ENCODE assay signal across 8 mouse cellular contexts in the genomic region with DNA sequence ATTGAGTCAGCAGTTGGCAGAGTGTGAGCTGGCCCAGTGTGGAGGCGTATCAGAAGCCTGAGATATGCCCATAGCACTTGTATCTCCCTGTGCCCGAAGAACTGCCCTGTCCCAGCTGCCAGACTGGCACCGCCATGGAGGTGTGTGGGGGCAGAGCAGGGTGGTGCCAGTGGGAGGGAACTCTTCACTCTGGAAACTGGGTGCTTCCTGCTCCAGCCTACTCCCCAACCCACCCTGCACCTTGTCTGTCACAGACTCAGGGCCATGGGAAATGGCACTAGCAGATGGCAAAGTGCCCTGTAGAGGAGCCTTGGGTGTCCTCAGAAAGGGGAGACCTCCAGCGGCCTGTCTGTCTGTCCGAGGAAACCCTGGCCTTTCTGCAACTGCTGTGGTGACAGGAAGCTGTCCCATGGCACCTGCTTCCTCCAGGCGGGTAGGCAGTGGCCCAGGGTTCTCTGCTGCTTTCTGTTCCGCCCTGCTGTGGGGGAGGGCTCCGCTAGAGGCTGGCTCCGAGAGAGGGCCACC. TPM values are rescaled to one million over a fixed set of nuclear protein-coding genes. Genes with fewer than 3 reads are reported as not detected.
DNase-seq lines count a peak whose midpoint lies in the region; TF ChIP-seq lines count a peak whose summit lies in the region.

No protein-coding gene starts in this region.

- WGBS in thymus, adult 2 months = 8% methylated on average over 9 of the region's 9 CpGs

- H3K27ac ChIP-seq in thymus, adult 2 months (ENCODE audit: control insufficient read depth, insufficient read depth, low read length) = peak overlapping the region; percentile 96

- H3K4me3 ChIP-seq in thymus, adult 2 months (ENCODE audit: control insufficient read depth, insufficient read depth, low read length) = peak overlapping the region; percentile 67

- H3K4me1 ChIP-seq in thymus, adult 2 months (replicated peaks; ENCODE audit: control insufficient read depth, insufficient read depth, low read length) = peaks cover 47% of the 10 kb centered on the region

- DNase-seq in gastrocnemius, adult 18-20 months (ENCODE audit: low spot score) = peak; percentile 80
- DNase-seq in gastrocnemius, postnatal 10 days = no peak
- DNase-seq in brain, adult 2 months (ENCODE audit: low read depth, low spot score) = peak; percentile 50
- peak; percentile 55 for DNase-seq in heart, postnatal 4 days
- peak; percentile 74 for DNase-seq in lung, postnatal 36 days
- DNase-seq in thymus, adult 2 months = peak; percentile 84
- no peak for DNase-seq in ovary, postnatal 36 days (ENCODE audit: low spot score)
- no peak for DNase-seq in right cerebral cortex, postnatal 14 days

- peak; percentile 54; the same call in 1 of the 2 replicates for TF ChIP-seq CTCF in thymus, adult 2 months (IDR thresholded peaks at IDR 0.05; ENCODE audit: borderline replicate concordance, control insufficient read depth, extremely low read depth, insufficient read depth, low read length, poor library complexity)

- no peaks in the 10 kb centered on the region for H3K36me3 ChIP-seq in thymus, adult 2 months (ENCODE audit: control insufficient read depth, insufficient read depth, low read length)

- TF ChIP-seq POLR2A in thymus, adult 2 months (IDR thresholded peaks at IDR 0.05; ENCODE audit: control insufficient read depth, extremely low read depth, insufficient read depth, low read length, poor library complexity) = peak; percentile 65; the same call in 1 of the 2 replicates

- H3K27me3 ChIP-seq in thymus, adult 2 months (ENCODE audit: control insufficient read depth, insufficient read depth, low read length) = no peaks in the 10 kb centered on the region

RNA-seq across cellular contexts. Expression of a gene that starts 14.9 kb away (rescaled TPM):
- not detected for total RNA-seq in gastrocnemius, adult 18-20 months (2021)
- not detected for total RNA-seq in gastrocnemius, postnatal 10 days (2021)
- total RNA-seq in heart, postnatal 4 days (2021) = not detected
- not detected in 2 replicates for polyA plus RNA-seq in thymus, adult 2 months (2012; rRNA removed)

RNA-seq across cellular contexts. Expression of a gene that starts 39.4 kb away (rescaled TPM):
- total RNA-seq in gastrocnemius, adult 18-20 months (2021) = 100 to 1,000 TPM; 309 to 319 TPM
- 100 to 1,000 TPM; 300 to 302 TPM for total RNA-seq in gastrocnemius, postnatal 10 days (2021)
- 100 to 1,000 TPM; 244 to 245 TPM for total RNA-seq in heart, postnatal 4 days (2021)
- 105 and 122 TPM in 2 replicates for polyA plus RNA-seq in thymus, adult 2 months (2012; rRNA removed)

Comparison
In these comparisons a context has a peak if more than half of its experiments do, and no peak if none do; other contexts are left out.
1. DNase-seq: peak in gastrocnemius, adult 18-20 months (single experiment), brain, adult 2 months (single experiment), heart, postnatal 4 days (single experiment), lung, postnatal 36 days (single experiment) and thymus, adult 2 months (single experiment); none in gastrocnemius, postnatal 10 days (single experiment), ovary, postnatal 36 days (single experiment) and right cerebral cortex, postnatal 14 days (single experiment).